Mouse (Mus musculus): ENCODE measurements at regions not wholly inside any gene's neighbourhood (a gene's known extent, or its start where the extent isn't known, plus 50 kb on each side); places are given as distances from the start of the nearest gene placed in this dataset.
A peak's percentile ranks its signal among the peaks of the same experiment; 100 is the strongest.

GRCm38 (mm10) chr9:61031699-61032447, 237.5 kb downstream of the Uaca start:
- WGBS, result 9% methylated on average over 26 of the region's 26 CpGs
- Histone ChIP-seq H3K27me3 (ENCODE audit: control insufficient read depth, insufficient read depth, low read length) (no peaks in the 10 kb centered on the region), H3K4me3 (replicated peaks; ENCODE audit: insufficient read depth, low read depth, low read length) (peak overlapping the region; percentile 28), H3K27ac (ENCODE audit: insufficient read depth, low read length) (no peak overlapping the region), H3K4me1 (ENCODE audit: control insufficient read depth, insufficient read depth, low read length) (peaks cover 15% of the 10 kb centered on the region)
- DNase-seq, result peak; percentile 89 to 93
- TF ChIP-seq POLR2A (IDR thresholded peaks at IDR 0.05; ENCODE audit: borderline replicate concordance, insufficient read depth, low read length) (no peak), CTCF (IDR thresholded peaks at IDR 0.05; ENCODE audit: borderline replicate concordance, insufficient read depth, low read depth, low read length) (no peak)

GRCm38 (mm10) chr9:61032448-61033433, 238.4 kb downstream of the Uaca start:
- TF ChIP-seq CTCF (IDR thresholded peaks at IDR 0.05; ENCODE audit: borderline replicate concordance, insufficient read depth, low read depth, low read length), result no peak
- TF ChIP-seq POLR2A (IDR thresholded peaks at IDR 0.05; ENCODE audit: borderline replicate concordance, insufficient read depth, low read length), result no peak
- DNase-seq, result no peak
- peaks cover 15% of the 10 kb centered on the region for H3K4me1 ChIP-seq (ENCODE audit: control insufficient read depth, insufficient read depth, low read length)
- WGBS, result 68% methylated on average over 23 of the region's 23 CpGs
- H3K4me3 ChIP-seq (replicated peaks; ENCODE audit: insufficient read depth, low read depth, low read length), result no peak overlapping the region
- H3K27me3 ChIP-seq (ENCODE audit: control insufficient read depth, insufficient read depth, low read length), result no peaks in the 10 kb centered on the region
- H3K27ac ChIP-seq (ENCODE audit: insufficient read depth, low read length), result no peak overlapping the region

GRCm38 (mm10) chr9:61033593-61033992, 239.3 kb downstream of the Uaca start:
- Histone ChIP-seq H3K4me3 (replicated peaks; ENCODE audit: insufficient read depth, low read depth, low read length) (no peak overlapping the region), H3K27ac (ENCODE audit: insufficient read depth, low read length) (no peak overlapping the region), H3K4me1 (ENCODE audit: control insufficient read depth, insufficient read depth, low read length) (peaks cover 15% of the 10 kb centered on the region), H3K27me3 (ENCODE audit: control insufficient read depth, insufficient read depth, low read length) (no peaks in the 10 kb centered on the region)
- 91% methylated on average over 9 of the region's 9 CpGs for WGBS
- no peak for DNase-seq
- TF ChIP-seq CTCF (IDR thresholded peaks at IDR 0.05; ENCODE audit: borderline replicate concordance, insufficient read depth, low read depth, low read length) (no peak), POLR2A (IDR thresholded peaks at IDR 0.05; ENCODE audit: borderline replicate concordance, insufficient read depth, low read length) (no peak)

- no peak for DNase-seq
- Histone ChIP-seq H3K27me3 (ENCODE audit: control insufficient read depth, insufficient read depth, low read length) (no peaks in the 10 kb centered on the region), H3K4me3 (replicated peaks; ENCODE audit: insufficient read depth, low read depth, low read length) (no peak overlapping the region), H3K27ac (ENCODE audit: insufficient read depth, low read length) (no peak overlapping the region), H3K4me1 (ENCODE audit: control insufficient read depth, insufficient read depth, low read length) (no peaks in the 10 kb centered on the region)
- 79% methylated on average over 2 of the region's 2 CpGs for WGBS
- TF ChIP-seq POLR2A (IDR thresholded peaks at IDR 0.05; ENCODE audit: borderline replicate concordance, insufficient read depth, low read length), result no peak
- TF ChIP-seq CTCF (IDR thresholded peaks at IDR 0.05; ENCODE audit: borderline replicate concordance, insufficient read depth, low read depth, low read length), result no peak
Measured at GRCm38 (mm10) chr9:61042063-61042462, 247.7 kb downstream of the Uaca start.

GRCm38 (mm10) chr9:61044983-61045382, 250.6 kb downstream of the Uaca start:
- WGBS, result 88% methylated on average over 14 of the region's 14 CpGs
- TF ChIP-seq CTCF (IDR thresholded peaks at IDR 0.05; ENCODE audit: borderline replicate concordance, insufficient read depth, low read depth, low read length), result no peak
- TF ChIP-seq POLR2A (IDR thresholded peaks at IDR 0.05; ENCODE audit: borderline replicate concordance, insufficient read depth, low read length), result no peak
- H3K4me1 ChIP-seq (ENCODE audit: control insufficient read depth, insufficient read depth, low read length), result no peaks in the 10 kb centered on the region

GRCm38 (mm10) chr9:61046517-61046916, 252.2 kb downstream of the Uaca start:
- peak; percentile 73 to 82 for DNase-seq
- no peak for TF ChIP-seq POLR2A (IDR thresholded peaks at IDR 0.05; ENCODE audit: borderline replicate concordance, insufficient read depth, low read length)
- peak; percentile 88 for TF ChIP-seq CTCF (IDR thresholded peaks at IDR 0.05; ENCODE audit: borderline replicate concordance, insufficient read depth, low read depth, low read length)
- Histone ChIP-seq H3K27me3 (ENCODE audit: control insufficient read depth, insufficient read depth, low read length) (no peaks in the 10 kb centered on the region), H3K4me3 (replicated peaks; ENCODE audit: insufficient read depth, low read depth, low read length) (no peak overlapping the region), H3K4me1 (ENCODE audit: control insufficient read depth, insufficient read depth, low read length) (no peaks in the 10 kb centered on the region), H3K27ac (ENCODE audit: insufficient read depth, low read length) (no peak overlapping the region)
- WGBS, result 17% methylated on average over 7 of the region's 7 CpGs

More at GRCm38 (mm10) chr9:61044983-61045382, 250.6 kb downstream of the Uaca start:
- Histone ChIP-seq H3K27me3 (ENCODE audit: control insufficient read depth, insufficient read depth, low read length) (no peaks in the 10 kb centered on the region), H3K27ac (ENCODE audit: insufficient read depth, low read length) (no peak overlapping the region), H3K4me3 (replicated peaks; ENCODE audit: insufficient read depth, low read depth, low read length) (no peak overlapping the region)
- no peak for DNase-seq

GRCm38 (mm10) chr9:61047289-61047688, 252.9 kb downstream of the Uaca start:
- no peak for DNase-seq
- Histone ChIP-seq H3K27me3 (ENCODE audit: control insufficient read depth, insufficient read depth, low read length) (no peaks in the 10 kb centered on the region), H3K27ac (ENCODE audit: insufficient read depth, low read length) (no peak overlapping the region), H3K4me1 (ENCODE audit: control insufficient read depth, insufficient read depth, low read length) (no peaks in the 10 kb centered on the region), H3K4me3 (replicated peaks; ENCODE audit: insufficient read depth, low read depth, low read length) (no peak overlapping the region)
- TF ChIP-seq POLR2A (IDR thresholded peaks at IDR 0.05; ENCODE audit: borderline replicate concordance, insufficient read depth, low read length), result no peak
- TF ChIP-seq CTCF (IDR thresholded peaks at IDR 0.05; ENCODE audit: borderline replicate concordance, insufficient read depth, low read depth, low read length), result no peak
- WGBS, result 93% methylated on average over 11 of the region's 11 CpGs

All from cerebellum, adult 2 months (tissue).